In genomic region chr8:56450982-56451381, GRCm38 (mm10) we compare ENCODE assay signal across 16 mouse cellular contexts.
"Had no signal": no experiment of that assay in that cellular context is flagged by ENCODE, and none has a peak within 500 bp of the region (broad histone marks: within the 10 kb centered on the region; RNA-seq: fewer than 3 reads in every experiment).

No protein-coding gene starts in this region.

- H3K4me1 ChIP-seq: liver, embryonic 15.5 days; lung, embryonic 15.5 days; megakaryocyte, embryonic 14.5 days; midbrain, embryonic 13.5 days; midbrain, embryonic 15.5 days; neural tube, embryonic 12.5 days had no signal

- H3K9me3 ChIP-seq: liver, embryonic 15.5 days; lung, embryonic 15.5 days; midbrain, embryonic 13.5 days; midbrain, embryonic 15.5 days; neural tube, embryonic 12.5 days had no signal

- H3K27me3 ChIP-seq: liver, embryonic 15.5 days; lung, embryonic 15.5 days; megakaryocyte, embryonic 14.5 days; midbrain, embryonic 13.5 days; midbrain, embryonic 15.5 days; neural tube, embryonic 12.5 days had no signal

- ATAC-seq: liver, postnatal 0 days; lung, postnatal 0 days; midbrain, embryonic 13.5 days; midbrain, embryonic 15.5 days had no signal

- H3K36me3 ChIP-seq: liver, embryonic 15.5 days; lung, embryonic 15.5 days; midbrain, embryonic 13.5 days; midbrain, embryonic 15.5 days; neural tube, embryonic 12.5 days had no signal

- DNase-seq: liver, postnatal 0 days; lung, adult 2 months; lung, postnatal 14 days; right cerebral cortex, postnatal 14 days; thymus, adult 2 months; thymus, postnatal 25 days; thymus, postnatal 4 days had no signal

- H3K27ac ChIP-seq: liver, embryonic 15.5 days; lung, embryonic 15.5 days; macrophage; midbrain, embryonic 13.5 days; midbrain, embryonic 15.5 days; neural tube, embryonic 12.5 days had no signal

- H3K4me3 ChIP-seq: liver, embryonic 15.5 days; lung, embryonic 15.5 days; megakaryocyte, embryonic 14.5 days; midbrain, embryonic 13.5 days; midbrain, embryonic 15.5 days; neural tube, embryonic 12.5 days had no signal

- H3K4me2 ChIP-seq: liver, embryonic 15.5 days; lung, embryonic 15.5 days; midbrain, embryonic 11.5 days; midbrain, embryonic 13.5 days; midbrain, embryonic 15.5 days; neural tube, embryonic 12.5 days had no signal

- H3K9ac ChIP-seq: liver, embryonic 15.5 days; liver, postnatal 0 days; lung, embryonic 15.5 days; midbrain, embryonic 13.5 days; midbrain, embryonic 15.5 days; neural tube, embryonic 12.5 days had no signal
